ENCODE assay signal across 8 mouse cellular contexts in genomic region chr10:9900315-9901070, GRCm38 (mm10). TPM values are rescaled to one million over a fixed set of nuclear protein-coding genes. Genes with fewer than 3 reads are reported as not detected.
DNase-seq lines count a peak whose midpoint lies in the region; ATAC-seq and TF ChIP-seq lines count a peak whose summit lies in the region.

No protein-coding gene starts in this region.

- ATAC-seq in granulocyte monocyte progenitor cell, adult 5-6 weeks (replicated peaks; ENCODE audit: poor library complexity, severe bottlenecking): peak; percentile 31
- peak; percentile 50 for ATAC-seq in liver, embryonic 11.5 days (replicated peaks; ENCODE audit: low FRiP score)
- ATAC-seq in monocyte, adult 5-6 weeks (replicated peaks; ENCODE audit: insufficient number of reproducible peaks, low FRiP score, low TSS enrichment, poor library complexity, severe bottlenecking): 0 out of 2 replicates have a peak, but pooled peaks have one; percentile 7

- no peaks in the 10 kb centered on the region for H3K27me3 ChIP-seq in liver, embryonic 11.5 days (replicated peaks; ENCODE audit: control insufficient read depth, insufficient read depth, low read length)

- H3K36me3 ChIP-seq in liver, embryonic 11.5 days (ENCODE audit: control insufficient read depth, insufficient read depth, low read length): no peaks in the 10 kb centered on the region

- H3K4me2 ChIP-seq in liver, embryonic 11.5 days: peak overlapping the region; percentile 99

- no peak for TF ChIP-seq CTCF in cortical plate, adult 2 months (IDR thresholded peaks at IDR 0.05; ENCODE audit: extremely low read depth, insufficient read depth, low read length)

- peak overlapping the region; percentile 100 for H3K27ac ChIP-seq in cortical plate, adult 2 months (ENCODE audit: insufficient read depth, low read length)
- peak overlapping the region; percentile 93 for H3K27ac ChIP-seq in liver, embryonic 11.5 days (ENCODE audit: low read depth, low read length)

- H3K4me1 ChIP-seq in cortical plate, adult 2 months (ENCODE audit: control insufficient read depth, insufficient read depth, low read length): no peaks in the 10 kb centered on the region
- H3K4me1 ChIP-seq in liver, embryonic 11.5 days (replicated peaks; ENCODE audit: control insufficient read depth, insufficient read depth, low read length): peaks cover 10% of the 10 kb centered on the region

- H3K9me3 ChIP-seq in liver, embryonic 11.5 days (ENCODE audit: control insufficient read depth, low read length): no peaks in the 10 kb centered on the region

- peak overlapping the region; percentile 94 for H3K9ac ChIP-seq in liver, embryonic 11.5 days (ENCODE audit: low read depth, low read length)

- TF ChIP-seq POLR2A in cortical plate, adult 2 months (IDR thresholded peaks at IDR 0.05; ENCODE audit: extremely low read depth, insufficient read depth, low read length): no peak

- DNase-seq in 416B (ENCODE audit: low read depth) (peak; percentile 52), NIH3T3 (ENCODE audit: low read depth) (peak; percentile 68)
- peak; percentile 70 for DNase-seq in kidney, adult 18-20 months
- DNase-seq in liver, embryonic 11.5 days (ENCODE audit: low spot score): peak; percentile 69
- peak; percentile 66 for DNase-seq in testis, postnatal 10 days (ENCODE audit: low spot score)

- H3K4me3 ChIP-seq in cortical plate, adult 2 months (ENCODE audit: insufficient read depth, low read length): peak overlapping the region; percentile 71
- H3K4me3 ChIP-seq in liver, embryonic 11.5 days (ENCODE audit: low read depth, low read length): peak overlapping the region; percentile 96

- WGBS in liver, embryonic 11.5 days: under 1% methylated on average over 78 of the region's 81 CpGs

RNA-seq across cellular contexts. Expression of gene Stxbp5, which starts 0.4 kb away (rescaled TPM):
- polyA plus RNA-seq in cortical plate, adult 2 months (2012; rRNA removed): 31.9 and 36.5 TPM in 2 replicates
- 55.8 and 62.7 TPM in 2 replicates for total RNA-seq in granulocyte monocyte progenitor cell, adult 5-6 weeks (2014; fragmentation: Nextera tagmentation)
- 51.3 and 55.9 TPM in 2 replicates for total RNA-seq in granulocyte monocyte progenitor cell, adult 5-6 weeks (2017)
- polyA plus RNA-seq in liver, embryonic 11.5 days (2014; fragmentation: Nextera tagmentation; extraction: Ambion mirVana): 7.4 and 8.2 TPM in 2 replicates
- 16.6 to 28.0 TPM (median 19.0 TPM) in 3 replicates for total RNA-seq in monocyte, adult 5-6 weeks (2017)

Comparison
In these comparisons a context has a peak if more than half of its experiments do, and no peak if none do; other contexts are left out.
1. Peak in every context shown above with its lines: DNase-seq, ATAC-seq, H3K4me3 ChIP-seq and H3K27ac ChIP-seq.